8 mouse cellular contexts compared by ENCODE assay signal in the genomic region with DNA sequence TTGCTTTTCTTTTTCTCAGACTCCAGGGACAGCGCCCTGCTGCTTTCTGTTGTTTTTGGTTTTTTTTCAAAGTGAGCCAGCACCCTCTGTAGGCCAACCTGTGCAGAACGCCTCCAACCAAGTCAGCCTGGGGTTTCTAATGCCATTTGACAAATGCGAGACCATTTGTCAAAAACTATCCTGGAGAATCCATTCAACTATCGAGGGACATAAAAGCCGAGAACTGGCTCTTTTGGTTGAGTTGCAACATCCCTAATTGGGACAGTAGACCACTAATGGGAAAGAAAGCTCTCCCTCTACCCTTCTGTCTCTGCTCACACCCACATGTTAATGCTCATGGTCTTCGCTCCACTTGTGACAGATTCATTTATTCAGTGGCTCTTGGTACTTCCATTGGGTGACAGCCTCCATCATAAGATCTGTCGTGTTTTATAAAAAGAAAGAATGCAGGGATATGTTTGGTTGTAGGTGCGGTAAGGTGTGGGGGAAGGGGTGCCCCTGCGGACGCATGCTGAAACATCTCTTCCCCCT. TPM values are rescaled to one million over a fixed set of nuclear protein-coding genes. Genes with fewer than 3 reads are reported as not detected.
DNase-seq lines count a peak whose midpoint lies in the region; ATAC-seq and TF ChIP-seq lines count a peak whose summit lies in the region.

No protein-coding gene starts in this region.

- TF ChIP-seq CTCF in hindbrain, postnatal 0 days (IDR thresholded peaks at IDR 0.05; ENCODE audit: low read depth): peak; percentile 82

- peak; percentile 83 for ATAC-seq in hindbrain, postnatal 0 days
- ATAC-seq in erythroid progenitor cell, adult 5-6 weeks (replicated peaks; ENCODE audit: low FRiP score, poor library complexity, severe bottlenecking): no peak

- H3K27ac ChIP-seq in hindbrain, postnatal 0 days: no peak overlapping the region

- no peaks in the 10 kb centered on the region for H3K4me1 ChIP-seq in hindbrain, postnatal 0 days (ENCODE audit: insufficient read depth, low read length)

- H3K4me3 ChIP-seq in hindbrain, postnatal 0 days (ENCODE audit: low read length): peak overlapping the region; percentile 31

- H3K9ac ChIP-seq in hindbrain, postnatal 0 days (replicated peaks; ENCODE audit: low read length): no peak overlapping the region

- DNase-seq in ZHBTc4 (ENCODE audit: low read depth, low spot score): peak; percentile 82
- DNase-seq in cerebellum, postnatal 14 days: peak; percentile 70 to 74
- DNase-seq in gastrocnemius, adult 18-20 months (ENCODE audit: low spot score): peak; percentile 59
- DNase-seq in hindbrain, postnatal 0 days (ENCODE audit: low spot score): peak; percentile 86
- DNase-seq in left cerebral cortex, adult 11 months (ENCODE audit: low spot score): peak; percentile 42
- peak; percentile 62 for DNase-seq in lung, postnatal 25 days (ENCODE audit: low spot score)
- peak; percentile 83 for DNase-seq in retina, embryonic 14.5 days (ENCODE audit: low spot score)

- no peaks in the 10 kb centered on the region for H3K9me3 ChIP-seq in hindbrain, postnatal 0 days (ENCODE audit: low read length)

- H3K4me2 ChIP-seq in hindbrain, postnatal 0 days (ENCODE audit: low read depth, low read length): peak overlapping the region; percentile 58

- H3K36me3 ChIP-seq in hindbrain, postnatal 0 days (ENCODE audit: insufficient read depth, low read length): no peaks in the 10 kb centered on the region

- 43% methylated on average over 10 of the region's 10 CpGs for WGBS in hindbrain, postnatal 0 days

- no peaks in the 10 kb centered on the region for H3K27me3 ChIP-seq in hindbrain, postnatal 0 days (ENCODE audit: insufficient read depth, low read length)

RNA-seq across cellular contexts. Expression of gene Eea1, which starts 45.5 kb away (rescaled TPM):
- 10 to 100 TPM; 23.6 to 29.5 TPM for total RNA-seq in gastrocnemius, adult 18-20 months (2021)
- total RNA-seq in hindbrain, postnatal 0 days (2014; rRNA removed): 12.3 and 14.6 TPM in 2 replicates
- 27.3 and 27.5 TPM in 2 replicates for polyA plus RNA-seq in hindbrain, postnatal 0 days (2015; fragmentation: Nextera tagmentation; extraction: Ambion mirVana)
- total RNA-seq in erythroid progenitor cell, adult 5-6 weeks (2015; ENCODE audit: low replicate concordance): 27.0 and 32.7 TPM in 2 replicates
- 44.4 and 48.0 TPM in 2 replicates for total RNA-seq in erythroid progenitor cell, adult 5-6 weeks (2017; ENCODE audit: low replicate concordance)

RNA-seq across cellular contexts. Expression of gene Gm33543, which starts 52.2 kb away (rescaled TPM):
- 1 to 10 TPM; 1.9 TPM for total RNA-seq in gastrocnemius, adult 18-20 months (2021)
- not detected in 2 replicates for total RNA-seq in hindbrain, postnatal 0 days (2014; rRNA removed)
- 0.13 TPM in 1 of 2 replicates, not detected in the other for polyA plus RNA-seq in hindbrain, postnatal 0 days (2015; fragmentation: Nextera tagmentation; extraction: Ambion mirVana)
- not detected in 2 replicates for total RNA-seq in erythroid progenitor cell, adult 5-6 weeks (2015; ENCODE audit: low replicate concordance)
- not detected in 2 replicates for total RNA-seq in erythroid progenitor cell, adult 5-6 weeks (2017; ENCODE audit: low replicate concordance)
